Mouse (Mus musculus) 3134 (cell line): Measurements from ENCODE around the gene Scgb1a1.
A peak's percentile ranks its signal among the peaks of the same experiment; 100 is the strongest.
"Not testable (repeated sequence)": the region's sequence is repeated elsewhere in the genome, so short reads cannot be mapped to it uniquely, and the experiment has no call there.

Experiments
- DNase-seq: peaks from one replicate; pipeline ENCODE4 v3.0.0-alpha.2; 2011; ENCODE audit warnings: low spot score; ENCODE audit not compliant: insufficient read length; ENCODE audit errors: extremely low read depth

Gene Scgb1a1

GRCm38 (mm10) chr19:9101062-9101457, 13.3 kb upstream of the Scgb1a1 start:
- no peak for DNase-seq

- no peak for DNase-seq
These were observed 12.7 kb upstream of the Scgb1a1 start for GRCm38 (mm10) chr19:9100297-9101061.

GRCm38 (mm10) chr19:9099751-9100150, 12.0 kb upstream of the Scgb1a1 start:
- DNase-seq = no peak

- DNase-seq = no peak
These were observed 9.7 kb upstream of the Scgb1a1 start for GRCm38 (mm10) chr19:9097441-9097840.

- no peak for DNase-seq
These were observed 7.4 kb upstream of the Scgb1a1 start for GRCm38 (mm10) chr19:9095111-9095510.

- no peak for DNase-seq
These were observed 3.0 kb upstream of the Scgb1a1 start for GRCm38 (mm10) chr19:9090709-9091108.

- DNase-seq = no peak
These were observed 2.4 kb upstream of the Scgb1a1 start for GRCm38 (mm10) chr19:9090191-9090590.

- DNase-seq = not testable (repeated sequence)
These were observed 3.9 kb downstream of the Scgb1a1 start for GRCm38 (mm10) chr19:9083892-9084291.

GRCm38 (mm10) chr19:9083010-9083355, 4.8 kb downstream of the Scgb1a1 start:
- peak; percentile 38 for DNase-seq

GRCm38 (mm10) chr19:9082191-9083009, 5.4 kb downstream of the Scgb1a1 start:
- DNase-seq = peak; percentile 79

GRCm38 (mm10) chr19:9081311-9082190, 6.2 kb downstream of the Scgb1a1 start:
- DNase-seq = no peak

- peak; percentile 58 for DNase-seq
These were observed 7.8 kb downstream of the Scgb1a1 start for GRCm38 (mm10) chr19:9079916-9080315.

- DNase-seq = peak; percentile 55
These were observed 10.6 kb downstream of the Scgb1a1 start for GRCm38 (mm10) chr19:9076982-9077660.

GRCm38 (mm10) chr19:9076035-9076434, 11.7 kb downstream of the Scgb1a1 start:
- DNase-seq = no peak

GRCm38 (mm10) chr19:9075558-9075957, 12.2 kb downstream of the Scgb1a1 start:
- DNase-seq = no peak

GRCm38 (mm10) chr19:9074424-9074823, 13.3 kb downstream of the Scgb1a1 start:
- DNase-seq = no peak

GRCm38 (mm10) chr19:9073776-9074411, 13.9 kb downstream of the Scgb1a1 start:
- peak; percentile 78 for DNase-seq

GRCm38 (mm10) chr19:9072157-9072530, 15.6 kb downstream of the Scgb1a1 start:
- DNase-seq = no peak

- no peak for DNase-seq
These were observed 16.2 kb downstream of the Scgb1a1 start for GRCm38 (mm10) chr19:9071456-9072156.
